Mouse (Mus musculus): ENCODE results near the gene Olfr1241. TPM values are rescaled to one million over a fixed set of nuclear protein-coding genes. Genes with fewer than 3 reads are reported as not detected.

Gene Olfr1241
- not detected for polyA plus RNA-seq (2017; shearing (Covaris generic))

- no peak for ATAC-seq
These were observed at the start of gene Olfr1241 for GRCm38 (mm10) chr2:89487026-89487425. TSS of gene Olfr1241 (minus strand) at chr2:89487126.

DNA sequence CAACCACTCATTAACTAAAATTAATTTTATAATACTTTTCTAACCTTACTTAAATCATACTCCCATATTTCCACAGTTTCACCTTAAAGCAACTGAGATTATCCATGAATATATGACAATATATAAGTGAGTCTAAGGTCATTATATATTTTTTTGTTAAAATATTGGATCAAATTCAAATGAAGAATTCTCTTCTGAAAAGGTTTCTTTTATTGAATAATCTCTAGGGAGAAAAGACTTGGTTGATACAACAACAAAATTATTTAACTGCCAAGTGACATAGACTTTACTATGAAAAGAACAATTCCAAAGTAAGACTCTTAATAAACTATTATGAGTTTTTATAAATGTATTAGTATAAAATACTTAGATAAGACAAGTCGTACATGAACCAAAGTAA lies 44.5 kb upstream of the Olfr1241 start, which contains the start of gene Olfr1243:
Gene Olfr1243 (minus strand): TSS at position 101 of the 400 bp plus-strand sequence.
- no peak for ATAC-seq

GRCm38 (mm10) chr2:89498235-89498634 lies 11.3 kb upstream of the Olfr1241 start, which contains the start of gene Olfr1242:
TSS of gene Olfr1242 (minus strand) at chr2:89498335.
- no peak for ATAC-seq

DNA sequence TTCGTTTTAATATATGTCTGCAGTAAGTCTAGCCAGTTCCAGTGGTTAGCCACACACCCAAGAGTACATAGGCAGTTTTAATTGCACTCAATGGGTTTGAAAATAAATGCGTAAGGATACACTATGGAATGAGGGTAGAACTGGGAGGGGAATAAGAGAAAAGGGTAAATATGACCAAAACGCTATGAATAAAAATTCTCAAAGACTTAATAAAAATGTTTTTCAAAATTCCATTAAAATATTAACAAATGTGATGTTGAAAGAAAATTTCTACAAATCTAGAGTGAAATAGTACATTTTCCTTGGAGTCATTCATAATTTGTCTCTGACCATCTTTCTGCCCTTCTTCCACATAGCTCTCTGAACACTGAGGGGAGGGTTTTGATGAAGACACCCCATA lies 44.0 kb downstream of the Olfr1241 start, which contains the start of gene Olfr1240:
Gene Olfr1240 (minus strand): TSS at position 101 of the 400 bp plus-strand sequence.
- ATAC-seq: no peak

Other genes starting within 250 kb of the Olfr1241 start
- gene Olfr1228, start 233.1 kb downstream of the Olfr1241 start, polyA plus RNA-seq (2017; shearing (Covaris generic)): not detected
- not detected for gene Olfr1229, start 199.1 kb downstream of the Olfr1241 start, polyA plus RNA-seq (2017; shearing (Covaris generic))
- gene Olfr1230, start 189.9 kb downstream of the Olfr1241 start, polyA plus RNA-seq (2017; shearing (Covaris generic)): not detected
- gene Olfr1231, start 180.1 kb downstream of the Olfr1241 start, polyA plus RNA-seq (2017; shearing (Covaris generic)): not detected
- not detected for gene Olfr1232, start 157.5 kb downstream of the Olfr1241 start, polyA plus RNA-seq (2017; shearing (Covaris generic))
- gene Olfr1233, start 144.7 kb downstream of the Olfr1241 start, polyA plus RNA-seq (2017; shearing (Covaris generic)): not detected
- not detected for gene Olfr1234, start 122.3 kb downstream of the Olfr1241 start, polyA plus RNA-seq (2017; shearing (Covaris generic))
- gene Olfr1238, start 77.5 kb downstream of the Olfr1241 start, polyA plus RNA-seq (2017; shearing (Covaris generic)): under 1 TPM in 1 of 3 experiments, not detected in 2; 0.48 TPM
- gene Olfr1239, start 66.7 kb downstream of the Olfr1241 start, polyA plus RNA-seq (2017; shearing (Covaris generic)): not detected
- gene Olfr1240, start 44.1 kb downstream of the Olfr1241 start, polyA plus RNA-seq (2017; shearing (Covaris generic)): not detected
- not detected for gene Olfr1242, start 11.2 kb upstream of the Olfr1241 start, polyA plus RNA-seq (2017; shearing (Covaris generic))
- gene Olfr1243, start 44.4 kb upstream of the Olfr1241 start, polyA plus RNA-seq (2017; shearing (Covaris generic)): not detected
- gene Olfr1245, start 91.3 kb upstream of the Olfr1241 start, polyA plus RNA-seq (2017; shearing (Covaris generic)): not detected
- not detected for gene Olfr1246, start 106.0 kb upstream of the Olfr1241 start, polyA plus RNA-seq (2017; shearing (Covaris generic))
- under 1 TPM in 1 of 3 experiments, not detected in 2; 0.07 TPM for gene Olfr1247, start 127.0 kb upstream of the Olfr1241 start, polyA plus RNA-seq (2017; shearing (Covaris generic))
- not detected for gene Olfr1248, start 131.1 kb upstream of the Olfr1241 start, polyA plus RNA-seq (2017; shearing (Covaris generic))
- gene Olfr1249, start 147.9 kb upstream of the Olfr1241 start, polyA plus RNA-seq (2017; shearing (Covaris generic)): not detected
- not detected for gene Olfr1250, start 174.3 kb upstream of the Olfr1241 start, polyA plus RNA-seq (2017; shearing (Covaris generic))
- gene Olfr1251, start 184.8 kb upstream of the Olfr1241 start, polyA plus RNA-seq (2017; shearing (Covaris generic)): not detected
- not detected for gene Olfr1252, start 237.9 kb upstream of the Olfr1241 start, polyA plus RNA-seq (2017; shearing (Covaris generic))